Mouse (Mus musculus) testis, adult 2 months (tissue): ENCODE results near the gene Gja5.

Source experiments
- CTCF ChIP-seq: fragments of 200-500 bp; IDR thresholded peaks from 2 replicates; pipeline ENCODE4 v1.5.1; 2012; ENCODE audit warnings: low read depth, mild to moderate bottlenecking, inconsistent platforms, low read length, moderate library complexity; ENCODE audit not compliant: control insufficient read depth, insufficient read depth, insufficient replicate concordance
- POLR2A ChIP-seq: fragments of 200-500 bp; IDR thresholded peaks from 2 replicates; pipeline ENCODE4 v1.6.1; 2012; ENCODE audit warnings: low read depth, mild to moderate bottlenecking, inconsistent platforms, low read length, moderate library complexity; ENCODE audit not compliant: control insufficient read depth

- TF ChIP-seq CTCF (peak; percentile 71; the same call in 1 of the 2 replicates), POLR2A (no peak)
Observed at GRCm38 (mm10) chr3:96938738-96939137, 34.2 kb downstream of the Gja5 start.
